Mouse (Mus musculus) kidney, embryonic 14.5 days (tissue): ENCODE data around the gene Plxnd1. TPM values are rescaled to one million over a fixed set of nuclear protein-coding genes. Genes with fewer than 3 reads are reported as not detected.

ENCODE experiments used
- ATAC-seq: fragments of 200-750 bp; cut with Nextera tagmentation; 2 replicates; pipeline ENCODE4 v1.8.0; 2017; ENCODE audit warnings: moderate number of reproducible peaks, mild to moderate bottlenecking, moderate TSS enrichment, moderate library complexity; ENCODE audit not compliant: low FRiP score, low TSS enrichment
- H3K27ac ChIP-seq: fragments of 300-500 bp; sonication (generic); 2 replicates; pipeline ENCODE4 v1.5.1; 2014; ENCODE audit warnings: low read depth, mild to moderate bottlenecking, low read length, moderate library complexity, mixed read lengths
- H3K27me3 ChIP-seq: fragments of 300-500 bp; sonication (generic); 2 replicates; pipeline ENCODE4 v1.6.1; 2014; ENCODE audit warnings: mild to moderate bottlenecking, low read length; ENCODE audit not compliant: control insufficient read depth, insufficient read depth
- H3K36me3 ChIP-seq: fragments of 300-500 bp; sonication (generic); 2 replicates; pipeline ENCODE4 v1.6.1; 2014; ENCODE audit warnings: low read length, mixed read lengths; ENCODE audit not compliant: control insufficient read depth, insufficient read depth
- H3K4me1 ChIP-seq: fragments of 300-500 bp; sonication (generic); 2 replicates; pipeline ENCODE4 v1.6.1; 2014; ENCODE audit warnings: low read length, mixed read lengths; ENCODE audit not compliant: control insufficient read depth, insufficient read depth
- H3K4me2 ChIP-seq: fragments of 300-500 bp; sonication (generic); replicated peaks from 2 replicates; pipeline ENCODE4 v1.6.1; 2014; ENCODE audit warnings: low read depth, mild to moderate bottlenecking, low read length
- H3K4me3 ChIP-seq: fragments of 300-500 bp; sonication (generic); 2 replicates; pipeline ENCODE4 v1.5.1; 2014; ENCODE audit warnings: mild to moderate bottlenecking, low read length
- H3K9ac ChIP-seq: fragments of 300-500 bp; sonication (generic); 2 replicates; pipeline ENCODE4 v1.6.1; 2014; ENCODE audit warnings: low read depth, mild to moderate bottlenecking, low read length, moderate library complexity
- H3K9me3 ChIP-seq: fragments of 300-500 bp; sonication (generic); 2 replicates; pipeline ENCODE4 v1.6.1; 2016; ENCODE audit warnings: low read length; ENCODE audit not compliant: control insufficient read depth
- WGBS: fragments of 180-500 bp; shearing (Covaris S2); extraction: QIAGEN DNeasy Blood & Tissue Kit; methylation state at CpG from one replicate; pipeline ENCODE4 v1.1.7; 2014; 5-methylcytosine and 5-hydroxymethylcytosine counted together
- polyA plus RNA-seq: library from polyadenylated mRNA; unstranded; fragments of >200 nt; fragmentation: Nextera tagmentation; extraction: Ambion mirVana; gene quantifications from 2 replicates; pipeline ENCODE4 v1.2.1, GENCODE M21; 2014

The Plxnd1 gene
- polyA plus RNA-seq, 1 experiment from 2014 or later = 62.7 TPM

- 68% methylated on average over 9 of the region's 9 CpGs for WGBS
- Histone ChIP-seq H3K36me3 (peaks cover 63% of the 10 kb centered on the region), H3K9me3 (no peaks in the 10 kb centered on the region), H3K27me3 (no peaks in the 10 kb centered on the region), H3K27ac (no peak overlapping the region), H3K9ac (no peak overlapping the region), H3K4me3 (no peak overlapping the region), H3K4me1 (peaks cover 22% of the 10 kb centered on the region), H3K4me2 (no peak overlapping the region)
- no peak for ATAC-seq
These were observed 25.7 kb downstream of the Plxnd1 start for GRCm38 (mm10) chr6:115969103-115969502.

- 84% methylated on average over 6 of the region's 6 CpGs for WGBS
- Histone ChIP-seq H3K9ac (no peak overlapping the region), H3K36me3 (peaks cover 64% of the 10 kb centered on the region), H3K9me3 (no peaks in the 10 kb centered on the region), H3K4me1 (peaks cover 22% of the 10 kb centered on the region), H3K4me3 (no peak overlapping the region), H3K27ac (no peak overlapping the region), H3K4me2 (no peak overlapping the region), H3K27me3 (no peaks in the 10 kb centered on the region)
- no peak for ATAC-seq
These were observed 26.1 kb downstream of the Plxnd1 start for GRCm38 (mm10) chr6:115968700-115969099.

- Histone ChIP-seq H3K27ac (no peak overlapping the region), H3K4me3 (no peak overlapping the region), H3K9me3 (no peaks in the 10 kb centered on the region), H3K4me2 (no peak overlapping the region), H3K36me3 (peaks cover 65% of the 10 kb centered on the region), H3K4me1 (peaks cover 17% of the 10 kb centered on the region), H3K9ac (no peak overlapping the region), H3K27me3 (no peaks in the 10 kb centered on the region)
- ATAC-seq = no peak
- 77% methylated on average over 5 of the region's 5 CpGs for WGBS
These were observed 26.7 kb downstream of the Plxnd1 start for GRCm38 (mm10) chr6:115968086-115968485.

- Histone ChIP-seq H3K27me3 (no peaks in the 10 kb centered on the region), H3K4me2 (no peak overlapping the region), H3K36me3 (peaks cover 72% of the 10 kb centered on the region), H3K9me3 (no peaks in the 10 kb centered on the region), H3K4me3 (no peak overlapping the region), H3K27ac (no peak overlapping the region), H3K4me1 (peaks cover 11% of the 10 kb centered on the region), H3K9ac (no peak overlapping the region)
- 94% methylated on average over 15 of the region's 15 CpGs for WGBS
- ATAC-seq = no peak
These were observed 27.4 kb downstream of the Plxnd1 start for GRCm38 (mm10) chr6:115967291-115967880.

- no peak overlapping the region for H3K27ac ChIP-seq
These were observed 28.4 kb downstream of the Plxnd1 start for GRCm38 (mm10) chr6:115966227-115966966.

GRCm38 (mm10) chr6:115963656-115964055 lies 31.1 kb downstream of the Plxnd1 start:
- H3K4me1 ChIP-seq = no peaks in the 10 kb centered on the region
- no peaks in the 10 kb centered on the region for H3K27me3 ChIP-seq
- H3K4me3 ChIP-seq = no peak overlapping the region
- no peak overlapping the region for H3K4me2 ChIP-seq
- ATAC-seq = no peak
- H3K36me3 ChIP-seq = peaks cover 79% of the 10 kb centered on the region
- H3K9me3 ChIP-seq = no peaks in the 10 kb centered on the region
- 69% methylated on average over 9 of the region's 9 CpGs for WGBS
- H3K27ac ChIP-seq = no peak overlapping the region
- H3K9ac ChIP-seq = no peak overlapping the region

More at GRCm38 (mm10) chr6:115966227-115966966, 28.4 kb downstream of the Plxnd1 start:
- 91% methylated on average over 19 of the region's 19 CpGs for WGBS
- Histone ChIP-seq H3K27me3 (no peaks in the 10 kb centered on the region), H3K9ac (no peak overlapping the region), H3K4me3 (no peak overlapping the region), H3K4me2 (no peak overlapping the region), H3K9me3 (no peaks in the 10 kb centered on the region), H3K36me3 (peaks cover 78% of the 10 kb centered on the region), H3K4me1 (peaks cover 2% of the 10 kb centered on the region; the same call in 1 of the 2 replicates)
- ATAC-seq = no peak

GRCm38 (mm10) chr6:115962439-115963085 lies 32.2 kb downstream of the Plxnd1 start:
- WGBS = 47% methylated on average over 23 of the region's 23 CpGs
- ATAC-seq = 0 out of 2 replicates have a peak, but pooled peaks have one; percentile 25
- H3K9ac ChIP-seq = no peak overlapping the region

GRCm38 (mm10) chr6:115961743-115962142 lies 33.1 kb downstream of the Plxnd1 start:
- no peaks in the 10 kb centered on the region for H3K27me3 ChIP-seq
- H3K36me3 ChIP-seq = peaks cover 69% of the 10 kb centered on the region
- H3K9ac ChIP-seq = no peak overlapping the region
- H3K4me3 ChIP-seq = no peak overlapping the region
- H3K9me3 ChIP-seq = no peaks in the 10 kb centered on the region
- H3K4me2 ChIP-seq = no peak overlapping the region
- 90% methylated on average over 3 of the region's 3 CpGs for WGBS
- no peak for ATAC-seq
- H3K27ac ChIP-seq = no peak overlapping the region
- H3K4me1 ChIP-seq = peaks cover 13% of the 10 kb centered on the region

More at GRCm38 (mm10) chr6:115962439-115963085, 32.2 kb downstream of the Plxnd1 start:
- H3K9me3 ChIP-seq = no peaks in the 10 kb centered on the region
- peaks cover 77% of the 10 kb centered on the region for H3K36me3 ChIP-seq
- H3K4me2 ChIP-seq = no peak overlapping the region
- peaks cover 6% of the 10 kb centered on the region; the same call in 1 of the 2 replicates for H3K4me1 ChIP-seq
- no peak overlapping the region for H3K27ac ChIP-seq
- no peak overlapping the region for H3K4me3 ChIP-seq
- no peaks in the 10 kb centered on the region for H3K27me3 ChIP-seq

- Histone ChIP-seq H3K4me2 (no peak overlapping the region), H3K36me3 (peaks cover 65% of the 10 kb centered on the region), H3K9me3 (no peaks in the 10 kb centered on the region), H3K27ac (no peak overlapping the region), H3K27me3 (no peaks in the 10 kb centered on the region), H3K4me1 (peaks cover 17% of the 10 kb centered on the region), H3K4me3 (no peak overlapping the region), H3K9ac (no peak overlapping the region)
- no peak for ATAC-seq
- 93% methylated on average over 19 of the region's 19 CpGs for WGBS
These were observed 34.5 kb downstream of the Plxnd1 start for GRCm38 (mm10) chr6:115960322-115960721.
